17 mouse cellular contexts compared by ENCODE assay signal in genomic region chr5:139184897-139185296, GRCm38 (mm10).
"Had no signal": no experiment of that assay in that cellular context is flagged by ENCODE, and none has a peak within 500 bp of the region (broad histone marks: within the 10 kb centered on the region; RNA-seq: fewer than 3 reads in every experiment).

No protein-coding gene starts in this region.

- DNase-seq: liver, postnatal 0 days; lung, adult 2 months; lung, postnatal 14 days; lung, postnatal 36 days; right cerebral cortex, postnatal 14 days; thymus, adult 18-20 months; thymus, postnatal 14 days; thymus, postnatal 36 days had no signal

- H3K9ac ChIP-seq: liver, embryonic 15.5 days; liver, postnatal 0 days; lung, embryonic 15.5 days; midbrain, embryonic 13.5 days; midbrain, embryonic 15.5 days; neural tube, embryonic 12.5 days had no signal

- H3K4me3 ChIP-seq: liver, embryonic 15.5 days; lung, embryonic 15.5 days; megakaryocyte, embryonic 14.5 days; midbrain, embryonic 13.5 days; midbrain, embryonic 15.5 days; neural tube, embryonic 12.5 days had no signal

- H3K4me2 ChIP-seq: liver, embryonic 15.5 days; lung, embryonic 15.5 days; midbrain, embryonic 11.5 days; midbrain, embryonic 13.5 days; midbrain, embryonic 15.5 days; neural tube, embryonic 12.5 days had no signal

- H3K9me3 ChIP-seq: liver, embryonic 15.5 days; lung, embryonic 15.5 days; megakaryocyte, embryonic 14.5 days; midbrain, embryonic 13.5 days; midbrain, embryonic 15.5 days; neural tube, embryonic 12.5 days had no signal

- ATAC-seq: liver, postnatal 0 days; lung, postnatal 0 days; midbrain, embryonic 13.5 days; midbrain, embryonic 15.5 days had no signal

- H3K4me1 ChIP-seq: liver, embryonic 15.5 days; lung, embryonic 15.5 days; midbrain, embryonic 13.5 days; midbrain, embryonic 15.5 days; neural tube, embryonic 12.5 days had no signal

- H3K27ac ChIP-seq: liver, embryonic 15.5 days; lung, embryonic 15.5 days; macrophage; midbrain, embryonic 13.5 days; midbrain, embryonic 15.5 days; neural tube, embryonic 12.5 days had no signal

- H3K27me3 ChIP-seq: liver, embryonic 15.5 days; lung, embryonic 15.5 days; megakaryocyte, embryonic 14.5 days; midbrain, embryonic 13.5 days; midbrain, embryonic 15.5 days; neural tube, embryonic 12.5 days had no signal
